Mouse (Mus musculus) heart, postnatal 0 days (tissue): ENCODE results near the gene Rab3c.

Experiments
- CTCF ChIP-seq: IDR thresholded peaks from 2 replicates; pipeline ENCODE4 v1.5.1; 2016; ENCODE audit warnings: antibody characterized with exemption, control low read depth, low read depth
- EP300 ChIP-seq: IDR thresholded peaks from 2 replicates; pipeline ENCODE4 v1.6.1; 2016; ENCODE audit warnings: antibody characterized with exemption, low read depth

GRCm38 (mm10) chr13:110066674-110067073, 214.1 kb downstream of the Rab3c start:
- no peak for TF ChIP-seq CTCF
- no peak for TF ChIP-seq EP300
